In the genomic region with DNA sequence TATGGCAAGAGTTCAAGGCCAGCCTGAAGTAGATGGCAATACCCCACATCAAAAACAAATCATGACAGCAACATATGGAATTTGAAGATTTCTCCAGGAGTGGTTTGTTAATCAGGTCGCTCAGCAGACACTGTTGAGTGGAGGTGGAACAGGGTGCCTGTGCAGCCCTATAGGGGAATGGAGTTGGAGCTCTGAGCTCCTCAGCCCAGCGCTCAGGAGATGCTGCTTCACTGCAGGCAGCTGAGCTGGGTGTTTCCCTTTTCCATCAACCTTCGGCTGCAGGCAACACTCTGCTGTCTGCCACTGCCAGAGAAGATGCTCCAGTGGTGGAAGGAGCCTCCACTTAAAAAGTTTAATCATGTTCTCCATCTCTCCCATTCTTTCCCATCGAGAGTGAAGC, we compare ENCODE assay signal across 31 mouse cellular contexts.
"Had no signal": no experiment of that assay in that cellular context is flagged by ENCODE, and none has a peak within 500 bp of the region (broad histone marks: within the 10 kb centered on the region; RNA-seq: fewer than 3 reads in every experiment).

No protein-coding gene starts in this region.

- H3K27me3 ChIP-seq: limb, embryonic 12.5 days; limb, embryonic 13.5 days; limb, embryonic 15.5 days; liver, embryonic 12.5 days; liver, embryonic 13.5 days; liver, embryonic 15.5 days; lung, embryonic 15.5 days; megakaryocyte, embryonic 14.5 days; midbrain, embryonic 12.5 days; midbrain, embryonic 13.5 days; midbrain, embryonic 15.5 days; neural tube, embryonic 12.5 days; neural tube, embryonic 13.5 days had no signal

- H3K4me1 ChIP-seq: limb, embryonic 10.5 days; liver, embryonic 13.5 days; liver, embryonic 15.5 days; lung, embryonic 15.5 days; midbrain, embryonic 12.5 days; midbrain, embryonic 13.5 days; midbrain, embryonic 15.5 days; neural tube, embryonic 12.5 days had no signal

- H3K4me3 ChIP-seq: limb, embryonic 10.5 days; limb, embryonic 12.5 days; limb, embryonic 13.5 days; limb, embryonic 15.5 days; liver, embryonic 12.5 days; liver, embryonic 13.5 days; liver, embryonic 15.5 days; lung, embryonic 15.5 days; midbrain, embryonic 10.5 days; midbrain, embryonic 12.5 days; midbrain, embryonic 13.5 days; midbrain, embryonic 15.5 days; myocyte; neural tube, embryonic 12.5 days; neural tube, embryonic 13.5 days had no signal

- H3K9me3 ChIP-seq: limb, embryonic 10.5 days; limb, embryonic 12.5 days; limb, embryonic 13.5 days; limb, embryonic 15.5 days; liver, embryonic 12.5 days; liver, embryonic 13.5 days; liver, embryonic 15.5 days; lung, embryonic 15.5 days; megakaryocyte, embryonic 14.5 days; midbrain, embryonic 10.5 days; midbrain, embryonic 12.5 days; midbrain, embryonic 13.5 days; midbrain, embryonic 15.5 days; neural tube, embryonic 12.5 days; neural tube, embryonic 13.5 days had no signal

- H3K27ac ChIP-seq: limb, embryonic 10.5 days; limb, embryonic 12.5 days; limb, embryonic 13.5 days; limb, embryonic 15.5 days; liver, embryonic 12.5 days; liver, embryonic 13.5 days; liver, embryonic 14.5 days; liver, embryonic 15.5 days; lung, embryonic 15.5 days; macrophage; midbrain, embryonic 10.5 days; midbrain, embryonic 12.5 days; midbrain, embryonic 13.5 days; midbrain, embryonic 15.5 days; neural tube, embryonic 12.5 days; neural tube, embryonic 13.5 days had no signal

- ATAC-seq: liver, embryonic 12.5 days; liver, postnatal 0 days; lung, postnatal 0 days; midbrain, embryonic 13.5 days; midbrain, embryonic 15.5 days; midbrain, embryonic 16.5 days had no signal

- H3K36me3 ChIP-seq: limb, embryonic 10.5 days; limb, embryonic 12.5 days; limb, embryonic 13.5 days; limb, embryonic 15.5 days; liver, embryonic 12.5 days; liver, embryonic 13.5 days; liver, embryonic 15.5 days; lung, embryonic 15.5 days; midbrain, embryonic 10.5 days; midbrain, embryonic 12.5 days; midbrain, embryonic 13.5 days; midbrain, embryonic 15.5 days; neural tube, embryonic 12.5 days; neural tube, embryonic 13.5 days had no signal

- DNase-seq: left cerebral cortex, postnatal 4 days; liver; liver, embryonic 13.5 days; liver, postnatal 0 days; lung, adult 18-20 months; lung, adult 2 months; lung, embryonic 14.5 days; lung, postnatal 10 days; lung, postnatal 14 days; lung, postnatal 36 days; lung, postnatal 4 days; midbrain, embryonic 14.5 days had no signal
